Mouse (Mus musculus) left cerebral cortex, postnatal 4 days (tissue): ENCODE measurements at regions not wholly inside any gene's neighbourhood (a gene's known extent, or its start where the extent isn't known, plus 50 kb on each side); places are given as distances from the start of the nearest gene placed in this dataset.
"Not testable (repeated sequence)": the region's sequence is repeated elsewhere in the genome, so short reads cannot be mapped to it uniquely, and the experiment has no call there.

Experiments
- DNase-seq: peaks from one replicate; pipeline ENCODE4 v3.0.0-alpha.2; 2022
- intact Hi-C: fragments of 180-260 bp; cut with DNase I; formaldehyde crosslinking; loops from one replicate; pipeline ENCODE4 v1.15.1; 2025

GRCm38 (mm10) chr17:42956588-42956987, 59.8 kb upstream of the Tnfrsf21 start:
- intact Hi-C loops = no loop called here
- DNase-seq = no peak

GRCm38 (mm10) chr17:42954722-42955121, 61.6 kb upstream of the Tnfrsf21 start:
- intact Hi-C loops = no loop called here
- no peak for DNase-seq

GRCm38 (mm10) chr17:42944453-42944852, 68.0 kb upstream of the Cd2ap start:
- intact Hi-C loops = loop anchor here (10.0 kb wide), 1 partner anchor 330 kb away; the partner anchor contains the start of gene Opn5
- DNase-seq = no peak

GRCm38 (mm10) chr17:42943272-42943696, 66.8 kb upstream of the Cd2ap start:
- intact Hi-C loops = loop anchor here (10.0 kb wide), 1 partner anchor 328 kb away; the partner anchor contains the start of gene Opn5
- peak; percentile 27 for DNase-seq

GRCm38 (mm10) chr17:42939476-42939875, 63.0 kb upstream of the Cd2ap start:
- intact Hi-C loops = no loop called here
- DNase-seq = no peak

- no peak for DNase-seq
- intact Hi-C loops = no loop called here
Observed at GRCm38 (mm10) chr17:42938579-42938978, 62.1 kb upstream of the Cd2ap start.

- DNase-seq, intact Hi-C loops: not testable (repeated sequence)
Observed at GRCm38 (mm10) chr17:42937480-42937879, 61.0 kb upstream of the Cd2ap start.

- peak; percentile 15 for DNase-seq
- intact Hi-C loops = no loop called here
Observed at GRCm38 (mm10) chr17:42934068-42934467, 57.6 kb upstream of the Cd2ap start.

GRCm38 (mm10) chr17:42933335-42934004, 57.0 kb upstream of the Cd2ap start:
- intact Hi-C loops = no loop called here

GRCm38 (mm10) chr17:42927320-42927719, 50.9 kb upstream of the Cd2ap start:
- intact Hi-C loops = no loop called here

More at GRCm38 (mm10) chr17:42933335-42934004, 57.0 kb upstream of the Cd2ap start:
- DNase-seq = no peak

More at GRCm38 (mm10) chr17:42927320-42927719, 50.9 kb upstream of the Cd2ap start:
- DNase-seq = no peak
